Mouse (Mus musculus) liver, postnatal 0 days (tissue): Measurements from ENCODE around the gene Psenen.

Source experiments
- CTCF ChIP-seq: sonication (generic); IDR thresholded peaks from 2 replicates; pipeline ENCODE4 v1.5.1; 2016; ENCODE audit warnings: antibody characterized with exemption, low read depth
- EP300 ChIP-seq: IDR thresholded peaks from 2 replicates; pipeline ENCODE4 v1.6.1; 2016; ENCODE audit warnings: antibody characterized with exemption, low read depth, mild to moderate bottlenecking

DNA sequence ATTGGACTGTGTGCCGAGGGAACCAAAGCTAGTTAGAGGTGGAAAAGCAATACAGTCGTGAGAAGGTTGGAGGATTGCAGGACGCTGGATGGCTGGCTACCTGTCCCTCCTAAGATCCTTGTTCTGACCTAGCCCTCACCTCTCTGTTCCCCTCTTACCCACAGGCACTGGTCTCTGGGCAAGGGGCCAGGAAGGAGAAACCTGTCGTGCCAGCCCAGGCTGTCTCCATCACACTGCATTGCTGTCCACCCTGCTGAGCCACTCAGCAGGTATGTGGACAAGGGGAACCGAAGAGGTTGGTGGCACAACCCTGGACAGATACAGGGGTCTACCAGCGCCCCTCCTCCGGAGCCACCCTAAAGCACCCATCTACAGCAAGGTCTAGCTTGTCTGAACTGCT, 37.2 kb upstream of the Psenen start:
- TF ChIP-seq CTCF (no peak), EP300 (no peak)
